7 mouse cellular contexts compared by ENCODE assay signal in genomic region chr10:80152071-80152872, GRCm38 (mm10). TPM values are rescaled to one million over a fixed set of nuclear protein-coding genes. Genes with fewer than 3 reads are reported as not detected.
DNase-seq lines count a peak whose midpoint lies in the region; ATAC-seq and TF ChIP-seq lines count a peak whose summit lies in the region.

No protein-coding gene starts in this region.

- peaks cover 30% of the 10 kb centered on the region for H3K4me1 ChIP-seq in bone marrow macrophage, adult 2 months (ENCODE audit: control insufficient read depth, insufficient read depth, low read length)
- peaks cover 56% of the 10 kb centered on the region for H3K4me1 ChIP-seq in heart, embryonic 11.5 days (ENCODE audit: control insufficient read depth, insufficient read depth, low read length)
- peaks cover 67% of the 10 kb centered on the region for H3K4me1 ChIP-seq in kidney, embryonic 15.5 days

- no peak for TF ChIP-seq CTCF in bone marrow macrophage, adult 2 months (IDR thresholded peaks at IDR 0.05; ENCODE audit: low read depth, low read length)

- peak overlapping the region; percentile 99 for H3K9ac ChIP-seq in heart, embryonic 11.5 days (ENCODE audit: low read depth, low read length)
- H3K9ac ChIP-seq in kidney, embryonic 15.5 days = peak overlapping the region; percentile 97

- H3K4me2 ChIP-seq in heart, embryonic 11.5 days = peak overlapping the region; percentile 92
- H3K4me2 ChIP-seq in kidney, embryonic 15.5 days = peak overlapping the region; percentile 77

- peak overlapping the region; percentile 73 for H3K4me3 ChIP-seq in bone marrow macrophage, adult 2 months (ENCODE audit: insufficient read depth, low read length)
- peak overlapping the region; percentile 96 for H3K4me3 ChIP-seq in heart, embryonic 11.5 days (ENCODE audit: low read depth, low read length)
- peak overlapping the region; percentile 89 for H3K4me3 ChIP-seq in kidney, embryonic 15.5 days (replicated peaks)

- H3K27ac ChIP-seq in bone marrow macrophage, adult 2 months (ENCODE audit: insufficient read depth, low read depth, low read length) = peak overlapping the region; percentile 94
- peak overlapping the region; percentile 99 for H3K27ac ChIP-seq in heart, embryonic 11.5 days (ENCODE audit: low read depth, low read length)
- peak overlapping the region; percentile 100 for H3K27ac ChIP-seq in kidney, embryonic 15.5 days

- peak; percentile 46 for DNase-seq in ovary, postnatal 10 days (ENCODE audit: low spot score)
- no peak for DNase-seq in ovary, postnatal 14 days (ENCODE audit: low spot score)
- peak; percentile 82 for DNase-seq in lung, postnatal 36 days
- DNase-seq in thymus, postnatal 25 days = peak; percentile 45

- no peaks in the 10 kb centered on the region for H3K9me3 ChIP-seq in heart, embryonic 11.5 days (replicated peaks; ENCODE audit: control insufficient read depth, low read length)
- H3K9me3 ChIP-seq in kidney, embryonic 15.5 days (replicated peaks) = no peaks in the 10 kb centered on the region

- no peaks in the 10 kb centered on the region for H3K27me3 ChIP-seq in heart, embryonic 11.5 days (ENCODE audit: control insufficient read depth, insufficient read depth, low read length)
- no peaks in the 10 kb centered on the region for H3K27me3 ChIP-seq in kidney, embryonic 15.5 days

- ATAC-seq in heart, embryonic 11.5 days (replicated peaks; ENCODE audit: insufficient number of reproducible peaks, low FRiP score, low TSS enrichment) = no peak
- no peak for ATAC-seq in kidney, embryonic 15.5 days (replicated peaks; ENCODE audit: low FRiP score)

- WGBS in heart, embryonic 11.5 days (ENCODE audit: insufficient replicate concordance) = 14% methylated on average over 15 of the region's 15 CpGs
- WGBS in kidney, embryonic 15.5 days = 3% methylated on average over 15 of the region's 15 CpGs

- H3K36me3 ChIP-seq in heart, embryonic 11.5 days (ENCODE audit: control insufficient read depth, insufficient read depth, low read length) = peaks cover 49% of the 10 kb centered on the region
- H3K36me3 ChIP-seq in kidney, embryonic 15.5 days = peaks cover 62% of the 10 kb centered on the region

- TF ChIP-seq POLR2A in bone marrow macrophage, adult 2 months (IDR thresholded peaks at IDR 0.05; ENCODE audit: borderline replicate concordance, low read depth, low read length) = no peak

RNA-seq across cellular contexts. Expression of gene Midn, which starts 4.2 kb away (rescaled TPM):
- 32.9 and 40.5 TPM in 2 replicates for polyA plus RNA-seq in bone marrow macrophage, adult 2 months (2012; ENCODE audit: insufficient read depth, insufficient read length, missing spikeins)
- polyA plus RNA-seq in heart, embryonic 11.5 days (2014; fragmentation: Nextera tagmentation; extraction: Ambion mirVana) = 29.5 and 31.9 TPM in 2 replicates
- 18.8 and 19.5 TPM in 2 replicates for polyA plus RNA-seq in kidney, embryonic 15.5 days (2015; fragmentation: Nextera tagmentation; extraction: Ambion mirVana)

RNA-seq across cellular contexts. Expression of gene Cbarp, which starts 11.6 kb away (rescaled TPM):
- polyA plus RNA-seq in bone marrow macrophage, adult 2 months (2012; ENCODE audit: insufficient read depth, insufficient read length, missing spikeins) = 2.0 and 2.9 TPM in 2 replicates
- 2.5 and 2.7 TPM in 2 replicates for polyA plus RNA-seq in heart, embryonic 11.5 days (2014; fragmentation: Nextera tagmentation; extraction: Ambion mirVana)
- 5.7 and 6.1 TPM in 2 replicates for polyA plus RNA-seq in kidney, embryonic 15.5 days (2015; fragmentation: Nextera tagmentation; extraction: Ambion mirVana)

RNA-seq across cellular contexts. Expression of gene Cirbp, which starts 13.5 kb away (rescaled TPM):
- 48.0 and 49.8 TPM in 2 replicates for polyA plus RNA-seq in bone marrow macrophage, adult 2 months (2012; ENCODE audit: insufficient read depth, insufficient read length, missing spikeins)
- 49.1 and 52.7 TPM in 2 replicates for polyA plus RNA-seq in heart, embryonic 11.5 days (2014; fragmentation: Nextera tagmentation; extraction: Ambion mirVana)
- polyA plus RNA-seq in kidney, embryonic 15.5 days (2015; fragmentation: Nextera tagmentation; extraction: Ambion mirVana) = 95.1 and 111 TPM in 2 replicates

RNA-seq across cellular contexts. Expression of gene Atp5d, which starts 13.8 kb away (rescaled TPM):
- polyA plus RNA-seq in bone marrow macrophage, adult 2 months (2012; ENCODE audit: insufficient read depth, insufficient read length, missing spikeins) = 198 TPM in 2 replicates
- polyA plus RNA-seq in heart, embryonic 11.5 days (2014; fragmentation: Nextera tagmentation; extraction: Ambion mirVana) = 772 and 785 TPM in 2 replicates
- 594 and 612 TPM in 2 replicates for polyA plus RNA-seq in kidney, embryonic 15.5 days (2015; fragmentation: Nextera tagmentation; extraction: Ambion mirVana)

RNA-seq across cellular contexts. Expression of gene 1600002K03Rik, which starts 20.5 kb away (rescaled TPM):
- polyA plus RNA-seq in bone marrow macrophage, adult 2 months (2012; ENCODE audit: insufficient read depth, insufficient read length, missing spikeins) = 22.7 and 23.9 TPM in 2 replicates
- polyA plus RNA-seq in heart, embryonic 11.5 days (2014; fragmentation: Nextera tagmentation; extraction: Ambion mirVana) = 9.6 and 12.4 TPM in 2 replicates
- 11.2 and 13.2 TPM in 2 replicates for polyA plus RNA-seq in kidney, embryonic 15.5 days (2015; fragmentation: Nextera tagmentation; extraction: Ambion mirVana)
